Mouse (Mus musculus) bone marrow, adult 2 months (tissue): ENCODE results near the gene Dhrs7. TPM values are rescaled to one million over a fixed set of nuclear protein-coding genes. Genes with fewer than 3 reads are reported as not detected.
"Not testable (repeated sequence)": the region's sequence is repeated elsewhere in the genome, so short reads cannot be mapped to it uniquely, and the experiment has no call there.

Source experiments
- H3K27ac ChIP-seq: fragments of 200-500 bp; 2 replicates; pipeline ENCODE4 v1.5.1; 2012; ENCODE audit warnings: low read depth, mild to moderate bottlenecking, control low read depth, inconsistent platforms, low read length; ENCODE audit not compliant: control insufficient read depth, poor library complexity, insufficient read depth
- H3K4me1 ChIP-seq: fragments of 200-500 bp; 2 replicates; pipeline ENCODE4 v1.6.1; 2011; ENCODE audit warnings: low read length; ENCODE audit not compliant: control insufficient read depth, insufficient read depth
- H3K4me3 ChIP-seq: fragments of 200-500 bp; replicated peaks from 2 replicates; pipeline ENCODE3; 2011; ENCODE audit warnings: mild to moderate bottlenecking, low read depth, low read length, control low read depth; ENCODE audit not compliant: control insufficient read depth
- CTCF ChIP-seq: fragments of 200-500 bp; IDR thresholded peaks from 2 replicates; pipeline ENCODE4 v1.5.1; 2011; ENCODE audit warnings: low read length, control low read depth; ENCODE audit not compliant: control insufficient read depth, insufficient read depth
- POLR2A ChIP-seq: fragments of 200-500 bp; IDR thresholded peaks from 2 replicates; pipeline ENCODE4 v1.6.1; 2011; ENCODE audit warnings: low read depth, mild to moderate bottlenecking, control low read depth, low read length, borderline replicate concordance; ENCODE audit not compliant: control insufficient read depth
- WGBS: fragments of 180-500 bp; shearing (Covaris S2); methylation state at CpG from one replicate; pipeline ENCODE4 v1.1.7; 2018; 5-methylcytosine and 5-hydroxymethylcytosine counted together
- polyA plus RNA-seq: library from polyadenylated mRNA; stranded (reverse); fragments of >200 nt; gene quantifications from 2 replicates; pipeline ENCODE4 v1.2.4, GENCODE M21; 2011; ENCODE audit warnings: low replicate concordance; ENCODE audit not compliant: missing spikeins, insufficient read depth, insufficient read length

Gene Dhrs7
- polyA plus RNA-seq, result 19.2 and 49.6 TPM in 2 replicates

GRCm38 (mm10) chr12:72664735-72665337, at the start of gene Dhrs7:
Gene Dhrs7 (minus strand): TSS chr12:72664909.
- TF ChIP-seq POLR2A (peak; percentile 89; the same call in 1 of the 2 replicates), CTCF (peak; percentile 28; the same call in 1 of the 2 replicates)
- peak within 1 kb of the TSS; percentile 96 for H3K4me3 ChIP-seq
- 1% methylated on average over 33 of the region's 33 CpGs for WGBS
- H3K27ac ChIP-seq, result peak within 1 kb of the TSS; percentile 96
- peaks cover 5% of the 10 kb centered on the region for H3K4me1 ChIP-seq

- Histone ChIP-seq H3K27ac (no peak overlapping the region), H3K4me1 (no peaks in the 10 kb centered on the region), H3K4me3 (no peak overlapping the region)
- WGBS, result 91% methylated on average over 3 of the region's 3 CpGs
- TF ChIP-seq POLR2A (no peak), CTCF (no peak)
Measured at GRCm38 (mm10) chr12:72709981-72710380, 45.3 kb upstream of the Dhrs7 start.

GRCm38 (mm10) chr12:72704068-72704467, 39.4 kb upstream of the Dhrs7 start:
- no peak overlapping the region for H3K27ac ChIP-seq
- WGBS, result 15% methylated on average over 4 of the region's 4 CpGs
- no peak overlapping the region for H3K4me3 ChIP-seq
- H3K4me1 ChIP-seq, result peaks cover 3% of the 10 kb centered on the region; the same call in 1 of the 2 replicates
- TF ChIP-seq CTCF, result no peak
- no peak for TF ChIP-seq POLR2A

GRCm38 (mm10) chr12:72700013-72700412, 35.3 kb upstream of the Dhrs7 start:
- 55% methylated on average over 1 of the region's 1 CpGs for WGBS
- Histone ChIP-seq H3K4me3 (no peak overlapping the region), H3K27ac (no peak overlapping the region), H3K4me1 (peaks cover 3% of the 10 kb centered on the region; the same call in 1 of the 2 replicates)
- TF ChIP-seq CTCF (no peak), POLR2A (no peak)

- WGBS, result 51% methylated on average over 9 of the region's 9 CpGs
- TF ChIP-seq CTCF, result no peak
- TF ChIP-seq POLR2A, result no peak
- no peak overlapping the region for H3K27ac ChIP-seq
- no peaks in the 10 kb centered on the region; the same call in 1 of the 2 replicates for H3K4me1 ChIP-seq
- H3K4me3 ChIP-seq, result no peak overlapping the region
Measured at GRCm38 (mm10) chr12:72694901-72695463, 30.3 kb upstream of the Dhrs7 start.

- WGBS, result 69% methylated on average over 12 of the region's 12 CpGs
- no peak overlapping the region for H3K4me3 ChIP-seq
- no peak for TF ChIP-seq POLR2A
- no peaks in the 10 kb centered on the region; the same call in 1 of the 2 replicates for H3K4me1 ChIP-seq
- H3K27ac ChIP-seq, result no peak overlapping the region
Measured at GRCm38 (mm10) chr12:72694438-72694837, 29.7 kb upstream of the Dhrs7 start.

GRCm38 (mm10) chr12:72693895-72694294, 29.2 kb upstream of the Dhrs7 start:
- Histone ChIP-seq H3K4me1 (no peaks in the 10 kb centered on the region; the same call in 1 of the 2 replicates), H3K4me3 (no peak overlapping the region), H3K27ac (no peak overlapping the region)
- 11% methylated on average over 6 of the region's 6 CpGs for WGBS
- TF ChIP-seq POLR2A, result no peak

- not testable (repeated sequence) for H3K4me3 ChIP-seq, H3K4me1 ChIP-seq, H3K27ac ChIP-seq
- 74% methylated on average over 2 of the region's 2 CpGs for WGBS
Measured at GRCm38 (mm10) chr12:72688281-72688680, 23.6 kb upstream of the Dhrs7 start.

- H3K4me3 ChIP-seq, H3K4me1 ChIP-seq, H3K27ac ChIP-seq: not testable (repeated sequence)
- 68% methylated on average over 6 of the region's 6 CpGs for WGBS
Measured at GRCm38 (mm10) chr12:72687741-72688140, 23.0 kb upstream of the Dhrs7 start.

- not testable (repeated sequence) for H3K4me1 ChIP-seq, H3K4me3 ChIP-seq, H3K27ac ChIP-seq
- 80% methylated on average over 4 of the region's 4 CpGs for WGBS
Measured at GRCm38 (mm10) chr12:72686566-72686965, 21.9 kb upstream of the Dhrs7 start.
